Mouse (Mus musculus) lung, embryonic 14.5 days (tissue): ENCODE data around the gene Commd8. TPM values are rescaled to one million over a fixed set of nuclear protein-coding genes. Genes with fewer than 3 reads are reported as not detected.
"Not testable (repeated sequence)": the region's sequence is repeated elsewhere in the genome, so short reads cannot be mapped to it uniquely, and the experiment has no call there.

Experiments
- ATAC-seq: fragments of 200-750 bp; cut with Nextera tagmentation; 2 replicates; pipeline ENCODE4 v1.8.0; 2017; ENCODE audit warnings: mild to moderate bottlenecking, moderate TSS enrichment, moderate library complexity; ENCODE audit not compliant: insufficient read depth
- DNase-seq: peaks from one replicate; pipeline ENCODE4 v3.0.0-alpha.2; 2015
- H3K27ac ChIP-seq: fragments of 300-500 bp; sonication (generic); 2 replicates; pipeline ENCODE4 v1.5.1; 2014; ENCODE audit warnings: low read depth, mild to moderate bottlenecking, moderate library complexity
- H3K27me3 ChIP-seq: fragments of 300-500 bp; sonication (generic); 2 replicates; pipeline ENCODE4 v1.6.1; 2014; ENCODE audit warnings: low read length, control low read depth; ENCODE audit not compliant: insufficient read depth
- H3K36me3 ChIP-seq: fragments of 300-500 bp; sonication (generic); 2 replicates; pipeline ENCODE4 v1.6.1; 2014; ENCODE audit warnings: control low read depth; ENCODE audit not compliant: insufficient read depth
- H3K4me1 ChIP-seq: fragments of 300-500 bp; sonication (generic); 2 replicates; pipeline ENCODE4 v1.6.1; 2014; ENCODE audit warnings: antibody characterized with exemption, control low read depth; ENCODE audit not compliant: insufficient read depth
- H3K4me2 ChIP-seq: fragments of 300-500 bp; sonication (generic); 2 replicates; pipeline ENCODE4 v1.6.1; 2014; ENCODE audit warnings: mild to moderate bottlenecking
- H3K4me3 ChIP-seq: fragments of 300-500 bp; sonication (generic); 2 replicates; pipeline ENCODE4 v1.5.1; 2014; ENCODE audit warnings: low read depth, low read length
- H3K9ac ChIP-seq: fragments of 300-500 bp; sonication (generic); 2 replicates; pipeline ENCODE4 v1.6.1; 2014
- H3K9me3 ChIP-seq: fragments of 300-500 bp; sonication (generic); 2 replicates; pipeline ENCODE4 v1.6.1; 2016; ENCODE audit warnings: low read depth, low read length, control low read depth
- CTCF ChIP-seq: IDR thresholded peaks from 2 replicates; pipeline ENCODE4 v1.5.1; 2016; ENCODE audit warnings: antibody characterized with exemption, low read depth
- WGBS: fragments of 180-500 bp; shearing (Covaris S2); extraction: QIAGEN DNeasy Blood & Tissue Kit; methylation state at CpG from one replicate; pipeline ENCODE4 v1.1.7; 2014; 5-methylcytosine and 5-hydroxymethylcytosine counted together
- polyA plus RNA-seq: library from polyadenylated mRNA; unstranded; fragments of >200 nt; fragmentation: Nextera tagmentation; extraction: Ambion mirVana; gene quantifications from 2 replicates; pipeline ENCODE4 v1.2.1, GENCODE M21; 2014

Gene Commd8
- polyA plus RNA-seq, 1 experiment from 2014 or later, result 122 TPM

DNA sequence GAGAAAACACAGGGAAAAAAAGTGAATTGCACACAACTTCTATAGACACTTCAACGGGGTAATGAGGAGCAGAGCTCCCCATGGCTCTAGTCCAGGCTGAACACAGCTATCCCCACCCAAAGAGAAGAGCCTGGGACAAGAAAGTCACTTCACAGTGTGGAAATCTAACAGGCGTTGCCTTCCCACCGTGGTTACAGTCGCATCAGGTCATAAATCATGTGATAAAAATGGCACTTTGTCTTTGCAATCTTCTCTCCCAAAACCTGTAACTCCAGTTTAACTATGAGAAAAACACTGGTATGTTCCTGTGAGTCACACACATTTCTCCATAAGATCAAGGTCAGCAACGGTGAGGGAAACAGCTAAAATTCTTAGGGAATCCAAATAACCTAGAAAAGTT lies 11.4 kb downstream of the Commd8 start:
- Histone ChIP-seq H3K9ac (no peak overlapping the region), H3K9me3 (no peaks in the 10 kb centered on the region), H3K36me3 (peaks cover 29% of the 10 kb centered on the region), H3K4me3 (no peak overlapping the region), H3K4me1 (no peaks in the 10 kb centered on the region), H3K4me2 (no peak overlapping the region), H3K27ac (no peak overlapping the region), H3K27me3 (no peaks in the 10 kb centered on the region)
- DNase-seq, result no peak
- TF ChIP-seq CTCF, result no peak
- ATAC-seq, result no peak
- 74% methylated on average over 5 of the region's 5 CpGs for WGBS

DNA sequence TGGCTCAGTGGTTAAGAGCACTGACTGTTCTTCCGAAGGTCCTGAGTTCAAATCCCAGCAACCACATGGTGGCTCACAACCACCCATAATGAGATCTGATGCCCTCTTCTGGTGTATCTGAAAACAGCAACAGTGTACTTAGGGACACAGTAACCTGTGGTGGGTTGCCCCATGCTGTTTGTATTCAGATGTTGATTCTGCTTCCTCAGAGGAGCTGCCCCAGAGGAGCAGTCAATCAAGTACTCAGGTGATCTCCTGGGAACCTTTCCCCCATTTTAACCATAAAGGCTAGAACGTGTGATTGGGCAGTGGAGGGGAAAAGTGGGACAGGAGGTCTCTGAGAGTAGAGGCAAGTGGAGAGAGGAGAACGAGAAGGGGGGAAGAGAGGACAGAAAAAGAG lies 12.3 kb downstream of the Commd8 start:
- H3K9ac ChIP-seq, H3K27me3 ChIP-seq, ATAC-seq, H3K4me1 ChIP-seq, DNase-seq, H3K27ac ChIP-seq, H3K4me2 ChIP-seq, H3K9me3 ChIP-seq, H3K4me3 ChIP-seq: not testable (repeated sequence)
- peaks cover 20% of the 10 kb centered on the region for H3K36me3 ChIP-seq
- WGBS, result 84% methylated on average over 3 of the region's 3 CpGs

- Histone ChIP-seq H3K4me3 (no peak overlapping the region), H3K9ac (no peak overlapping the region), H3K27me3 (no peaks in the 10 kb centered on the region), H3K27ac (no peak overlapping the region), H3K36me3 (no peaks in the 10 kb centered on the region), H3K4me2 (no peak overlapping the region), H3K4me1 (no peaks in the 10 kb centered on the region), H3K9me3 (no peaks in the 10 kb centered on the region)
- WGBS, result 97% methylated on average over 5 of the region's 5 CpGs
- no peak for ATAC-seq
- DNase-seq, result no peak
- no peak for TF ChIP-seq CTCF
Measured at GRCm38 (mm10) chr5:72150870-72151269, 17.1 kb downstream of the Commd8 start.

DNA sequence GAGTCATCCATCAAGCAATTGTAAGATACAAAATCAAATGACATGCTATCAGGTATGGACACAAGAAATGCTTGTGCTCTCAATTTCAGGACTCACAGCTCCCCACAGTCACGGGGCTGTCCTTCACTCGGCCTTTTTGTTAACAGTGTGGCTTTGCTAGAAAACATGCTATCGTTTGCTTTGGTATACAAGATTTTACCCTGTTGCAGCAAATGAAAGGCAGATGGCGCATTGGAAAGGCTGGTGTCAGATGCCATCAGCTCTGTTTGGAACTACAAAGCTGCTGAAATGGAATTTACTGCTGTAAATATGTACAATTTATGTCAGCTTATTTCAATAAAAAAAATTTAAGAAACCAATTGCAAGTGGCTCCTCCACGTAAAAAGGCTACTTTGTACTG lies 19.3 kb downstream of the Commd8 start:
- Histone ChIP-seq H3K27ac (no peak overlapping the region), H3K4me2 (no peak overlapping the region), H3K4me1 (no peaks in the 10 kb centered on the region), H3K4me3 (no peak overlapping the region), H3K9me3 (no peaks in the 10 kb centered on the region), H3K27me3 (no peaks in the 10 kb centered on the region), H3K36me3 (no peaks in the 10 kb centered on the region), H3K9ac (no peak overlapping the region)
- DNase-seq (no peak), ATAC-seq (no peak)
- 69% methylated on average over 5 of the region's 5 CpGs for WGBS
- no peak for TF ChIP-seq CTCF

GRCm38 (mm10) chr5:72139619-72140018 lies 28.4 kb downstream of the Commd8 start:
- no peaks in the 10 kb centered on the region for H3K27me3 ChIP-seq
- no peaks in the 10 kb centered on the region for H3K9me3 ChIP-seq
- WGBS, result 78% methylated on average over 1 of the region's 1 CpGs
- DNase-seq (no peak), ATAC-seq (no peak)
- H3K27ac ChIP-seq, result no peak overlapping the region
- H3K9ac ChIP-seq, result no peak overlapping the region
- no peak for TF ChIP-seq CTCF
- no peaks in the 10 kb centered on the region for H3K36me3 ChIP-seq
- H3K4me3 ChIP-seq, result no peak overlapping the region
- no peak overlapping the region for H3K4me2 ChIP-seq
- no peaks in the 10 kb centered on the region for H3K4me1 ChIP-seq

DNA sequence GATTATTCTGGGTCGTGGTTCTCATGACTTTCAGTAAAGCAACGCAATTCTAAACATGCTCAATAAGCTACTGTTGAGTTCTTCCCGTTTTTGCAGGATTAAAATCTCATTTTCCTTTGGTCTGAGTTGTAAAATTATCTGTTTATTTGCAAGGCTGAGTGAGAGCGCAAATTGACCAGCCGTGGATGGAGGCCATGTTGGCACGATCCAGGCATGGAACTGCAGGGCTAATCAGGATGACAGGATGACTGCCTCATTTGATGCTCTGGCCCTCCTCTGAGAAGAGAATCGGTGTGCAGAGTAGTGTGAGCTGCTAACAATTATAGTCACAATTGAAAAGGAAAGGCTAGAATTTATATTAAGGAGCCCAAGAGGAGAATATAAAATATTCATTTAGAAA lies 29.7 kb downstream of the Commd8 start:
- DNase-seq (no peak), ATAC-seq (no peak)
- H3K27me3 ChIP-seq, result no peaks in the 10 kb centered on the region
- H3K36me3 ChIP-seq, result no peaks in the 10 kb centered on the region
- no peak overlapping the region for H3K27ac ChIP-seq
- no peak for TF ChIP-seq CTCF
- no peak overlapping the region for H3K9ac ChIP-seq
- no peaks in the 10 kb centered on the region for H3K4me1 ChIP-seq
- H3K9me3 ChIP-seq, result no peaks in the 10 kb centered on the region
- H3K4me2 ChIP-seq, result no peak overlapping the region
- H3K4me3 ChIP-seq, result no peak overlapping the region
- 80% methylated on average over 7 of the region's 7 CpGs for WGBS

GRCm38 (mm10) chr5:72133906-72134305 lies 34.1 kb downstream of the Commd8 start:
- no peak for ATAC-seq
- H3K4me3 ChIP-seq, result no peak overlapping the region
- WGBS, result 61% methylated on average over 2 of the region's 2 CpGs
- DNase-seq, result no peak
- H3K4me1 ChIP-seq, result no peaks in the 10 kb centered on the region
- no peak for TF ChIP-seq CTCF
- H3K27me3 ChIP-seq, result no peaks in the 10 kb centered on the region
- H3K9ac ChIP-seq, result no peak overlapping the region
- H3K4me2 ChIP-seq, result no peak overlapping the region
- H3K36me3 ChIP-seq, result no peaks in the 10 kb centered on the region
- no peaks in the 10 kb centered on the region for H3K9me3 ChIP-seq
- no peak overlapping the region for H3K27ac ChIP-seq

- H3K9me3 ChIP-seq, result no peaks in the 10 kb centered on the region
- no peaks in the 10 kb centered on the region for H3K27me3 ChIP-seq
- H3K27ac ChIP-seq, result no peak overlapping the region
- 84% methylated on average over 4 of the region's 4 CpGs for WGBS
- no peak for TF ChIP-seq CTCF
- no peak overlapping the region for H3K4me2 ChIP-seq
- H3K9ac ChIP-seq, result no peak overlapping the region
- no peaks in the 10 kb centered on the region for H3K36me3 ChIP-seq
- ATAC-seq (no peak), DNase-seq (no peak)
- H3K4me1 ChIP-seq, result no peaks in the 10 kb centered on the region
- H3K4me3 ChIP-seq, result no peak overlapping the region
Measured at GRCm38 (mm10) chr5:72126681-72127080, 41.3 kb downstream of the Commd8 start.
